Mouse (Mus musculus): ENCODE measurements around the gene Nod2. TPM values are rescaled to one million over a fixed set of nuclear protein-coding genes. Genes with fewer than 3 reads are reported as not detected.

The Nod2 gene
- polyA plus RNA-seq, 1 experiment: 0.27 TPM

DNA sequence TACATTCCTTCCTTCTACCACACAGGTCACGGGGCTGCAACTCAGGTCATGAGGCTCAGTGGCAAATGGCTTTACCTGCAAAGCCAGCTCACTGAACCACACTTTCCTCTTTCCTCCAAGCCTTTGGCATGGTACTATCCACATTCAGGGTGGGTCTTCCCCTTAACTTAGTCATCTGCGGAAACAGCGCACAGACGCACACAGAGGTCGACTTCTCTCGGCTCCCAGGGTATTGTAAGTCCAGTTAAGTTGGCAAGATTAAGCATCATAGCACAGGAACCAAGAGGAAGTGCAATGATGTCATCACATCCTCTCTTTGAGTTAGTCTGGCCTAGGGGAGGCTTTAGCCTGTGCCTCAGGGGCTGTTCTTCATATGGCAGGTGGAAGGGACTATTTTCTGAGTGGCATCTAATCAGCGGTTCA is 13.8 kb upstream of the Nod2 start:
- Histone ChIP-seq H3K4me1 (ENCODE audit: control insufficient read depth, insufficient read depth, low read length) (peaks cover 3% of the 10 kb centered on the region), H3K27me3 (ENCODE audit: control insufficient read depth, insufficient read depth, low read length) (no peaks in the 10 kb centered on the region), H3K36me3 (ENCODE audit: control insufficient read depth, insufficient read depth, low read length) (no peaks in the 10 kb centered on the region), H3K27ac (ENCODE audit: control insufficient read depth, insufficient read depth, low read depth, low read length) (no peak overlapping the region), H3K4me3 (ENCODE audit: control insufficient read depth, low read depth, low read length) (no peak overlapping the region)
- TF ChIP-seq POLR2A (IDR thresholded peaks at IDR 0.05; ENCODE audit: control insufficient read depth, low read depth, low read length): no peak

DNA sequence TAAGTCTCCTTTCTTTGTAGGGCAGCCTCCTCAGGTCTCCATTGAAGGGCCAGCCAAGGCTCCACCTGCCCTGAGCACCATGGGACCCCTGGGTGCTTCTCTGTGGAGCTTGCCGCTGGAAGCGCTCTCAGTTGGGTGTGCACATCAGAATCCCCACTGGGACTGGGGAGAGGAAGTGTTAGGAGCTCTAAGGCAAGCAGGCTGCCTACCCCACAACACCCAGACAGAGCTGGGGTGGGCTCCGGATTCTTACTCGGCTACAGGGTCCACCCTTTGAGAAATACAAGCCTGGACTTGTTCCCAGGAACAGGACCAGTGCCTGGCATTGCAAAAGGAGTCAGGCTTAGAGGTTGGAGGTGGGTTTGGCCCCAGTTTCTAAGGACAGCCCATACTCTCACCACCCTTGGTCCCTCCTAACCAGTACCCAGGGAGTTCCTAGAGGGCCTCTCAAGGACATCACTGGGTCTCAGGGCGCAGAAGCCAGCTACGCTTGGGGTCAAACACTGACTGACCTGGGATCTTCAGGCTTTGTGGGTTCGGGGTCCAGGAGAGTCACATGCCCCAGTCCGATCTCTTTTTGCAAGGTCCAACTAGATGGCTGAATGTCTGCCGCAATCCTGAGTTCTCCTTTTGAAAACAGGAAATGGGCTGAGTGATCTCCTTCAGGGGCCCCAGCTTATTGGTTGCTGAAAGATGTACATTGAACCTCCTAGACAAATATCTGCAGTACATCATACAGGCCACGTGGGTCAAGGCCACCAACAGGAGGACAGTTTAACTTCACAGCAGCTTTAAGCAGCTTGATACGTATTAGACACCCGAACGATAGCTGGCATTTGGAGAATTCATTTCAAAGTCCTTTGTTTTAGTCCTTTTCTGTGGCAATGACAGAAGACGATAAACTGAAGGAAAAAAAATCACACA is 11.4 kb upstream of the Nod2 start, which contains the start of gene Snx20:
Gene Snx20 (minus strand): TSS at position 655 of the 924 bp plus-strand sequence.
- H3K27ac ChIP-seq (ENCODE audit: control insufficient read depth, insufficient read depth, low read depth, low read length): no peak within 1 kb of the TSS
- TF ChIP-seq CTCF (IDR thresholded peaks at IDR 0.05; ENCODE audit: control insufficient read depth, insufficient read depth, insufficient replicate concordance, low read depth, low read length): no peak
- TF ChIP-seq POLR2A (IDR thresholded peaks at IDR 0.05; ENCODE audit: control insufficient read depth, low read depth, low read length): no peak
- H3K4me1 ChIP-seq (ENCODE audit: control insufficient read depth, insufficient read depth, low read length): no peaks in the 10 kb centered on the region
- H3K36me3 ChIP-seq (ENCODE audit: control insufficient read depth, insufficient read depth, low read length): no peaks in the 10 kb centered on the region
- no peaks in the 10 kb centered on the region for H3K27me3 ChIP-seq (ENCODE audit: control insufficient read depth, insufficient read depth, low read length)
- no peak within 1 kb of the TSS for H3K4me3 ChIP-seq (ENCODE audit: control insufficient read depth, low read depth, low read length)

DNA sequence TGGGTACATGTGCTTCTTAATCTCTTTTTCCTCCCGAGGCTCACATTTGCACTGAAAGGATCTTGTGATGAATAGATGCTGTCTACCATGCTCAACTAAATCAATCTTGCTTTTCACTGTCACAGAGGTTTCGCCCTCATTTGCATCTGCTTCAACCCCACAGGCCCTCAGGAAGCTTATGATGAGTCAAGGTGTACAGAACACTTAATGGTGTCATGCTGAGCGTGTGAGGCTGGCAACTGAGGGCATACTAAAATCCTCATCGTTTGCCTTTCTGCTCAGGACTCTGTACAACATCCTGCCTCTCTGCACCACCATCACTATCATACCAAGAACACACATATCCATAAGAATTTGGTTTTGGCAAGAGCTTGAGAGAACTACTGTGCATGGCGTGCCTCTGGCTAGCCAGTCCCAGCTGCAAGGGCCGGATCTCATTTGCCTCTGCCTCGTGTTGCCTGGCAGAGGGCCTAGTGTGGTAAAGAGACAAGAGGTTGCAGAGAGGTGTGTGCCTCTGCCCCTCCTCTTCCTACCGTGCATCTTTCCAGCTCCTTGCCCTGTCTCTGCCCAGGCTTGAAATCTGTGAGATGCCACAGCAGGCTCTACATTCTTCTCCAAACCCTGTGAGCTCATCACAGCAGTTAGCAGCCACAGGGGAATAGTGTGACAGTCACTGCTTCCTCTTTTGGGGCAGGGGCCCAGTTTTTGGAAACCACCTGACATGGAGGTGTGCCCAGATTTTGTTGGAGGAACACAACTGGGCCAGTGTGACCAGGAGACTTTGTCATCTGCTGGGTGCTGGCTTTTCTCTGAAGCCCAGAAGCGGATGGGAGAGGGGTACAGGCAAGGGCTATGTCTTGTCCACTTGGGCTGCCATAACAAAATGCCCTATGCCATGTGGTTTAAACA is 9.8 kb upstream of the Nod2 start:
- TF ChIP-seq CTCF (IDR thresholded peaks at IDR 0.05; ENCODE audit: control insufficient read depth, insufficient read depth, insufficient replicate concordance, low read depth, low read length): no peak
- TF ChIP-seq POLR2A (IDR thresholded peaks at IDR 0.05; ENCODE audit: control insufficient read depth, low read depth, low read length): no peak
- no peaks in the 10 kb centered on the region for H3K4me1 ChIP-seq (ENCODE audit: control insufficient read depth, insufficient read depth, low read length)
- H3K4me3 ChIP-seq (ENCODE audit: control insufficient read depth, low read depth, low read length): no peak overlapping the region
- no peaks in the 10 kb centered on the region for H3K27me3 ChIP-seq (ENCODE audit: control insufficient read depth, insufficient read depth, low read length)
- no peaks in the 10 kb centered on the region for H3K36me3 ChIP-seq (ENCODE audit: control insufficient read depth, insufficient read depth, low read length)
- no peak overlapping the region for H3K27ac ChIP-seq (ENCODE audit: control insufficient read depth, insufficient read depth, low read depth, low read length)

- Histone ChIP-seq H3K27ac (ENCODE audit: control insufficient read depth, insufficient read depth, low read depth, low read length) (no peak overlapping the region), H3K4me1 (ENCODE audit: control insufficient read depth, insufficient read depth, low read length) (no peaks in the 10 kb centered on the region), H3K36me3 (ENCODE audit: control insufficient read depth, insufficient read depth, low read length) (no peaks in the 10 kb centered on the region), H3K4me3 (ENCODE audit: control insufficient read depth, low read depth, low read length) (no peak overlapping the region), H3K27me3 (ENCODE audit: control insufficient read depth, insufficient read depth, low read length) (no peaks in the 10 kb centered on the region)
- TF ChIP-seq CTCF (IDR thresholded peaks at IDR 0.05; ENCODE audit: control insufficient read depth, insufficient read depth, insufficient replicate concordance, low read depth, low read length) (no peak), POLR2A (IDR thresholded peaks at IDR 0.05; ENCODE audit: control insufficient read depth, low read depth, low read length) (no peak)
Measured at GRCm38 (mm10) chr8:88638908-88639307, 8.2 kb upstream of the Nod2 start.

- H3K27me3 ChIP-seq (ENCODE audit: control insufficient read depth, insufficient read depth, low read length): no peaks in the 10 kb centered on the region
- no peak for TF ChIP-seq CTCF (IDR thresholded peaks at IDR 0.05; ENCODE audit: control insufficient read depth, insufficient read depth, insufficient replicate concordance, low read depth, low read length)
- H3K4me1 ChIP-seq (ENCODE audit: control insufficient read depth, insufficient read depth, low read length): peaks cover 13% of the 10 kb centered on the region
- H3K27ac ChIP-seq (ENCODE audit: control insufficient read depth, insufficient read depth, low read depth, low read length): no peak overlapping the region
- H3K36me3 ChIP-seq (ENCODE audit: control insufficient read depth, insufficient read depth, low read length): no peaks in the 10 kb centered on the region
- H3K4me3 ChIP-seq (ENCODE audit: control insufficient read depth, low read depth, low read length): no peak overlapping the region
Measured at GRCm38 (mm10) chr8:88642734-88643564, 4.2 kb upstream of the Nod2 start.

DNA sequence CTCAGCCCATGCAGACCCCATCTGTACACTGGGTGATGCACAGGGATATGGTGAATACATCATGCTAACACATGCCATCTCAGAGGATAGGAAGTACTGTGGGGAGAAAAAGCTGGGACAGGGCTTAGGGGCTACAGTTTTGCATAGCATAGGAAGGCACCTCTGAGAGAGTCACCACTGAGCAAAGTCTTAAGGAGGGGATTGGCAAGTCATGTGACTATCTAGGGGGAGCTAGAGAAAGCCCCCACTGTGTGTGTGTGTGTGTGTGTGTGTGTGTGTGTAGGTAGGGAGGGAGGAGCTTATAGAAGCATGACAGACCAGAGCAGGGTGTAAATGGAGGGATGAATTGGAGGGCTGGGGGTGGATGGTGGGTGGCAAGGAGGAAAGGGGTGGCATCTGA is 1.2 kb downstream of the Nod2 start:
- H3K27ac ChIP-seq (ENCODE audit: control insufficient read depth, insufficient read depth, low read depth, low read length): no peak overlapping the region
- peaks cover 15% of the 10 kb centered on the region for H3K4me1 ChIP-seq (ENCODE audit: control insufficient read depth, insufficient read depth, low read length)

More for the DNA sequence above, 1.2 kb downstream of the Nod2 start:
- TF ChIP-seq CTCF (IDR thresholded peaks at IDR 0.05; ENCODE audit: control insufficient read depth, insufficient read depth, insufficient replicate concordance, low read depth, low read length): no peak
- no peak for TF ChIP-seq POLR2A (IDR thresholded peaks at IDR 0.05; ENCODE audit: control insufficient read depth, low read depth, low read length)
- no peak overlapping the region for H3K4me3 ChIP-seq (ENCODE audit: control insufficient read depth, low read depth, low read length)
- H3K36me3 ChIP-seq (ENCODE audit: control insufficient read depth, insufficient read depth, low read length): no peaks in the 10 kb centered on the region
- no peaks in the 10 kb centered on the region for H3K27me3 ChIP-seq (ENCODE audit: control insufficient read depth, insufficient read depth, low read length)

All from testis, adult 2 months (tissue).